ENCODE assay signal across 17 mouse cellular contexts in the genomic region with DNA sequence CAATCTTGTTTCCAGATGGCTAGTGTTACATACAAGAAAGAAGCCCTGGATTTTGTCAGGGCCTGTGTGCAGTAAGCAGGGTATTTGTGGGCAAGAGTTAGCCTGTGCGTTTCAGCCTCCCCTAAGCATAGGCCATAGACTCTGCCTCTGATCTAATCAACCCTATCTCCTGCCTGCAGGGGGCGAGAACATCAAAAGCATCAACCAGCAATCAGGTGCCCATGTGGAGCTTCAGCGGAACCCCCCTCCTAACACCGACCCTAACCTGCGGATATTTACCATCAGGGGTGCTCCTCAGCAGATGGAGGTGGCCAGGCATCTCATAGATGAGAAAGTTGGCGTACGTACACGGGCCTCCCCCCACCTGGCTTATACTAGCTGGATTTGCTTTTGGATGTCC. TPM values are rescaled to one million over a fixed set of nuclear protein-coding genes. Genes with fewer than 3 reads are reported as not detected.
DNase-seq lines count a peak whose midpoint lies in the region; ATAC-seq and TF ChIP-seq lines count a peak whose summit lies in the region.
"Had no signal": no experiment of that assay in that cellular context is flagged by ENCODE, and none has a peak within 500 bp of the region (broad histone marks: within the 10 kb centered on the region; RNA-seq: fewer than 3 reads in every experiment).

No protein-coding gene starts in this region.

- no peaks in the 10 kb centered on the region for H3K27me3 ChIP-seq in forebrain, postnatal 0 days (ENCODE audit: insufficient read depth, low read length)
- H3K27me3 ChIP-seq in forebrain, embryonic 16.5 days (replicated peaks; ENCODE audit: control insufficient read depth, insufficient read depth, low read length): no peaks in the 10 kb centered on the region
- H3K27me3 ChIP-seq in lung, embryonic 14.5 days (ENCODE audit: insufficient read depth, low read length): no peaks in the 10 kb centered on the region
- no peaks in the 10 kb centered on the region for H3K27me3 ChIP-seq in hindbrain, postnatal 0 days (ENCODE audit: insufficient read depth, low read length)
- H3K27me3 ChIP-seq in limb, embryonic 10.5 days (ENCODE audit: low read depth, poor library complexity, severe bottlenecking): no peaks in the 10 kb centered on the region
- H3K27me3 ChIP-seq: heart, embryonic 13.5 days; megakaryocyte, embryonic 14.5 days had no signal

- H3K4me3 ChIP-seq in forebrain, postnatal 0 days (ENCODE audit: low read depth, low read length): no peak overlapping the region
- no peak overlapping the region for H3K4me3 ChIP-seq in forebrain, embryonic 16.5 days (replicated peaks; ENCODE audit: low read length)
- H3K4me3 ChIP-seq in lung, embryonic 14.5 days (ENCODE audit: low read depth, low read length): no peak overlapping the region
- H3K4me3 ChIP-seq in hindbrain, postnatal 0 days (ENCODE audit: low read length): no peak overlapping the region
- no peak overlapping the region for H3K4me3 ChIP-seq in limb, embryonic 10.5 days
- H3K4me3 ChIP-seq: erythroblast, embryonic 14.5 days; heart, embryonic 13.5 days; megakaryocyte, embryonic 14.5 days had no signal

- no peak overlapping the region for H3K9ac ChIP-seq in forebrain, postnatal 0 days
- H3K9ac ChIP-seq in forebrain, embryonic 16.5 days (replicated peaks; ENCODE audit: low read depth, low read length): no peak overlapping the region
- H3K9ac ChIP-seq in lung, embryonic 14.5 days: no peak overlapping the region
- H3K9ac ChIP-seq in hindbrain, postnatal 0 days (replicated peaks; ENCODE audit: low read length): 0 out of 2 replicates have a peak overlapping the region, but pooled peaks have one; percentile 9
- H3K9ac ChIP-seq: heart, embryonic 13.5 days had no signal

- no peak; the same call in 1 of the 2 replicates for ATAC-seq in forebrain, postnatal 0 days
- no peak for ATAC-seq in forebrain, embryonic 16.5 days
- no peak for ATAC-seq in lung, embryonic 14.5 days (ENCODE audit: insufficient read depth)
- ATAC-seq in hindbrain, postnatal 0 days: no peak
- ATAC-seq: activated CD4-positive, CD25-positive, alpha-beta regulatory T cell, adult 4 months had no signal

- WGBS in forebrain, postnatal 0 days: 80% methylated on average over 8 of the region's 8 CpGs
- WGBS in forebrain, embryonic 16.5 days: 77% methylated on average over 8 of the region's 8 CpGs
- WGBS in lung, embryonic 14.5 days: 81% methylated on average over 8 of the region's 8 CpGs
- WGBS in hindbrain, postnatal 0 days: 71% methylated on average over 8 of the region's 8 CpGs
- 78% methylated on average over 8 of the region's 8 CpGs for WGBS in limb, embryonic 10.5 days

- no peak overlapping the region for H3K4me2 ChIP-seq in forebrain, postnatal 0 days (ENCODE audit: low read depth)
- no peak overlapping the region for H3K4me2 ChIP-seq in forebrain, embryonic 16.5 days (ENCODE audit: low read length)
- no peak overlapping the region for H3K4me2 ChIP-seq in lung, embryonic 14.5 days
- H3K4me2 ChIP-seq in hindbrain, postnatal 0 days (ENCODE audit: low read depth, low read length): no peak overlapping the region
- H3K4me2 ChIP-seq: heart, embryonic 13.5 days had no signal

- H3K4me1 ChIP-seq in forebrain, postnatal 0 days (ENCODE audit: insufficient read depth): no peaks in the 10 kb centered on the region
- H3K4me1 ChIP-seq in forebrain, embryonic 16.5 days (replicated peaks; ENCODE audit: control insufficient read depth, insufficient read depth, low read length): 0 out of 2 replicates have a peak, but pooled peaks cover 6% of the 10 kb centered on the region
- no peaks in the 10 kb centered on the region for H3K4me1 ChIP-seq in lung, embryonic 14.5 days (ENCODE audit: insufficient read depth)
- no peaks in the 10 kb centered on the region for H3K4me1 ChIP-seq in hindbrain, postnatal 0 days (ENCODE audit: insufficient read depth, low read length)
- peaks cover 9% of the 10 kb centered on the region; the same call in 1 of the 2 replicates for H3K4me1 ChIP-seq in limb, embryonic 10.5 days

- no peaks in the 10 kb centered on the region for H3K9me3 ChIP-seq in forebrain, postnatal 0 days (ENCODE audit: low read length)
- no peaks in the 10 kb centered on the region for H3K9me3 ChIP-seq in forebrain, embryonic 16.5 days (ENCODE audit: control insufficient read depth, low read length)
- H3K9me3 ChIP-seq in lung, embryonic 14.5 days (ENCODE audit: low read depth, low read length): no peaks in the 10 kb centered on the region
- H3K9me3 ChIP-seq in hindbrain, postnatal 0 days (ENCODE audit: low read length): no peaks in the 10 kb centered on the region
- no peaks in the 10 kb centered on the region for H3K9me3 ChIP-seq in limb, embryonic 10.5 days (replicated peaks)
- H3K9me3 ChIP-seq: heart, embryonic 13.5 days; megakaryocyte, embryonic 14.5 days had no signal

- peak; percentile 52 for TF ChIP-seq CTCF in forebrain, postnatal 0 days (IDR thresholded peaks at IDR 0.05; ENCODE audit: low read depth)
- peak; percentile 32; the same call in 1 of the 2 replicates for TF ChIP-seq CTCF in lung, embryonic 14.5 days (IDR thresholded peaks at IDR 0.05; ENCODE audit: low read depth)
- peak; percentile 40 for TF ChIP-seq CTCF in hindbrain, postnatal 0 days (IDR thresholded peaks at IDR 0.05; ENCODE audit: low read depth)

- no peak for DNase-seq in forebrain, postnatal 0 days
- no peak for DNase-seq in lung, embryonic 14.5 days
- no peak for DNase-seq in lung, postnatal 14 days
- DNase-seq in MN1 (ENCODE audit: low spot score) (peak; percentile 43), adipocyte (ENCODE audit: low spot score) (no peak)
- DNase-seq in hindbrain, postnatal 0 days (ENCODE audit: low spot score): no peak
- DNase-seq in limb, embryonic 10.5 days (ENCODE audit: low spot score): no peak
- DNase-seq: retina, postnatal 1 day had no signal

- no peak overlapping the region for H3K27ac ChIP-seq in forebrain, postnatal 0 days (ENCODE audit: low read depth, low read length)
- H3K27ac ChIP-seq in forebrain, embryonic 16.5 days (ENCODE audit: low read length): no peak overlapping the region
- H3K27ac ChIP-seq in lung, embryonic 14.5 days (ENCODE audit: low read depth): no peak overlapping the region
- no peak overlapping the region for H3K27ac ChIP-seq in hindbrain, postnatal 0 days
- H3K27ac ChIP-seq in limb, embryonic 10.5 days: no peak overlapping the region
- H3K27ac ChIP-seq: heart, embryonic 13.5 days had no signal

- H3K36me3 ChIP-seq in forebrain, postnatal 0 days (ENCODE audit: insufficient read depth): peaks cover 77% of the 10 kb centered on the region
- H3K36me3 ChIP-seq in forebrain, embryonic 16.5 days (ENCODE audit: control insufficient read depth, insufficient read depth): peaks cover 14% of the 10 kb centered on the region
- H3K36me3 ChIP-seq in lung, embryonic 14.5 days (ENCODE audit: insufficient read depth): peaks cover 97% of the 10 kb centered on the region
- peaks cover 61% of the 10 kb centered on the region for H3K36me3 ChIP-seq in hindbrain, postnatal 0 days (ENCODE audit: insufficient read depth, low read length)
- H3K36me3 ChIP-seq in limb, embryonic 10.5 days: peaks cover 98% of the 10 kb centered on the region

RNA-seq across cellular contexts. Expression of a gene that starts 28.4 kb away (rescaled TPM):
- total RNA-seq in forebrain, postnatal 0 days (2014; rRNA removed): 0.62 and 2.5 TPM in 2 replicates
- 1.0 and 1.9 TPM in 2 replicates for polyA plus RNA-seq in forebrain, postnatal 0 days (2015; fragmentation: Nextera tagmentation; extraction: Ambion mirVana)
- 0.98 and 2.5 TPM in 2 replicates for polyA plus RNA-seq in forebrain, embryonic 16.5 days (2015; fragmentation: Nextera tagmentation; extraction: Ambion mirVana)
- polyA plus RNA-seq in lung, embryonic 14.5 days (2014; fragmentation: Nextera tagmentation; extraction: Ambion mirVana): not detected in 2 replicates
- not detected in 2 replicates for total RNA-seq in hindbrain, postnatal 0 days (2014; rRNA removed)
- 0.16 and 0.24 TPM in 2 replicates for polyA plus RNA-seq in hindbrain, postnatal 0 days (2015; fragmentation: Nextera tagmentation; extraction: Ambion mirVana)
- polyA plus RNA-seq in limb, embryonic 10.5 days (2016; fragmentation: Nextera tagmentation; extraction: Ambion mirVana): 0.10 TPM in 1 of 2 replicates, not detected in the other
- total RNA-seq: gastrocnemius, adult 8-10 months had no signal
- polyA plus RNA-seq: activated CD4-positive, CD25-positive, alpha-beta regulatory T cell, adult 4 months; erythroblast, embryonic 14.5 days; heart, embryonic 13.5 days; large intestine, adult 2 months; liver, embryonic 16.5 days; thymus, postnatal 0 days had no signal

RNA-seq across cellular contexts. Expression of a gene that starts 38.9 kb away (rescaled TPM):
- 29.9 and 31.5 TPM in 2 replicates for total RNA-seq in forebrain, postnatal 0 days (2014; rRNA removed)
- 26.6 and 38.7 TPM in 2 replicates for polyA plus RNA-seq in forebrain, postnatal 0 days (2015; fragmentation: Nextera tagmentation; extraction: Ambion mirVana)
- 57.2 and 58.7 TPM in 2 replicates for polyA plus RNA-seq in forebrain, embryonic 16.5 days (2015; fragmentation: Nextera tagmentation; extraction: Ambion mirVana)
- polyA plus RNA-seq in lung, embryonic 14.5 days (2014; fragmentation: Nextera tagmentation; extraction: Ambion mirVana): 86.2 and 89.5 TPM in 2 replicates
- total RNA-seq in hindbrain, postnatal 0 days (2014; rRNA removed): 29.0 and 32.2 TPM in 2 replicates
- polyA plus RNA-seq in hindbrain, postnatal 0 days (2015; fragmentation: Nextera tagmentation; extraction: Ambion mirVana): 45.8 and 50.5 TPM in 2 replicates
- polyA plus RNA-seq in limb, embryonic 10.5 days (2016; fragmentation: Nextera tagmentation; extraction: Ambion mirVana): 84.1 and 92.1 TPM in 2 replicates

RNA-seq across cellular contexts. Expression of a gene that starts 59.1 kb away (rescaled TPM):
- 33.4 and 41.9 TPM in 2 replicates for total RNA-seq in forebrain, postnatal 0 days (2014; rRNA removed)
- 28.4 and 34.0 TPM in 2 replicates for polyA plus RNA-seq in forebrain, postnatal 0 days (2015; fragmentation: Nextera tagmentation; extraction: Ambion mirVana)
- 42.3 and 44.0 TPM in 2 replicates for polyA plus RNA-seq in forebrain, embryonic 16.5 days (2015; fragmentation: Nextera tagmentation; extraction: Ambion mirVana)
- polyA plus RNA-seq in lung, embryonic 14.5 days (2014; fragmentation: Nextera tagmentation; extraction: Ambion mirVana): 65.5 and 70.4 TPM in 2 replicates
- 17.2 and 31.1 TPM in 2 replicates for total RNA-seq in hindbrain, postnatal 0 days (2014; rRNA removed)
- 35.6 and 36.5 TPM in 2 replicates for polyA plus RNA-seq in hindbrain, postnatal 0 days (2015; fragmentation: Nextera tagmentation; extraction: Ambion mirVana)
- polyA plus RNA-seq in limb, embryonic 10.5 days (2016; fragmentation: Nextera tagmentation; extraction: Ambion mirVana): 113 and 131 TPM in 2 replicates
